Mouse (Mus musculus): ENCODE data around the gene Scaper.

GRCm38 (mm10) chr9:55512027-55512543 is 425.8 kb downstream of the Scaper start, which contains the start of gene Etfa:
- no peak for TF ChIP-seq CTCF (IDR thresholded peaks at IDR 0.05; ENCODE audit: extremely low read depth, insufficient read depth, low read length)
- no peak; the same call in 1 of the 2 replicates for TF ChIP-seq POLR2A (IDR thresholded peaks at IDR 0.05; ENCODE audit: extremely low read depth, insufficient read depth, low read length)
